Mouse (Mus musculus): Measurements from ENCODE around the gene Dbil5.
"Not testable (repeated sequence)": the region's sequence is repeated elsewhere in the genome, so short reads cannot be mapped to it uniquely, and the experiment has no call there.

Dbil5 gene

GRCm38 (mm10) chr11:76217390-76217800 is at the start of gene Dbil5, which contains the start of gene Gemin4:
TSS of gene Dbil5 (plus strand) at chr11:76217608.
TSS of gene Gemin4 (minus strand) at chr11:76217664.
- peak; percentile 99 for DNase-seq (ENCODE audit: low read depth, low spot score)

- DNase-seq (ENCODE audit: low read depth, low spot score) = no peak
These were observed 48.4 kb upstream of the Dbil5 start for GRCm38 (mm10) chr11:76168976-76169375.

- DNase-seq (ENCODE audit: low read depth, low spot score) = no peak
These were observed 47.2 kb upstream of the Dbil5 start for GRCm38 (mm10) chr11:76170207-76170606.

- DNase-seq (ENCODE audit: low read depth, low spot score) = peak; percentile 67
These were observed 38.5 kb upstream of the Dbil5 start for GRCm38 (mm10) chr11:76178726-76179494.

GRCm38 (mm10) chr11:76179495-76180145 is 37.8 kb upstream of the Dbil5 start, which contains the start of the genes Vps53 and Fam57a:
TSS of gene Vps53 (minus strand) at chr11:76179647.
TSS of gene Fam57a (plus strand) at chr11:76179671.
- DNase-seq (ENCODE audit: low read depth, low spot score) = peak; percentile 77

- no peak for DNase-seq (ENCODE audit: low read depth, low spot score)
These were observed 37.3 kb upstream of the Dbil5 start for GRCm38 (mm10) chr11:76180146-76180540.

GRCm38 (mm10) chr11:76183745-76184144 is 33.7 kb upstream of the Dbil5 start:
- DNase-seq (ENCODE audit: low read depth, low spot score) = no peak

GRCm38 (mm10) chr11:76186908-76187307 is 30.5 kb upstream of the Dbil5 start:
- no peak for DNase-seq (ENCODE audit: low read depth, low spot score)

- DNase-seq (ENCODE audit: low read depth, low spot score) = no peak
These were observed 21.0 kb upstream of the Dbil5 start for GRCm38 (mm10) chr11:76196275-76196976.

- no peak for DNase-seq (ENCODE audit: low read depth, low spot score)
These were observed 20.4 kb upstream of the Dbil5 start for GRCm38 (mm10) chr11:76196977-76197469.

GRCm38 (mm10) chr11:76201761-76202674 is 15.4 kb upstream of the Dbil5 start:
- peak; percentile 78 for DNase-seq (ENCODE audit: low read depth, low spot score)

- DNase-seq (ENCODE audit: low read depth, low spot score) = no peak
These were observed 10.6 kb upstream of the Dbil5 start for GRCm38 (mm10) chr11:76206793-76207192.

GRCm38 (mm10) chr11:76210228-76210985 is 7.0 kb upstream of the Dbil5 start:
- no peak for DNase-seq (ENCODE audit: low read depth, low spot score)

- not testable (repeated sequence) for DNase-seq (ENCODE audit: low read depth, low spot score)
These were observed 5.8 kb upstream of the Dbil5 start for GRCm38 (mm10) chr11:76211595-76211994.

GRCm38 (mm10) chr11:76213841-76214240 is 3.6 kb upstream of the Dbil5 start:
- DNase-seq (ENCODE audit: low read depth, low spot score) = no peak

- no peak for DNase-seq (ENCODE audit: low read depth, low spot score)
These were observed 2.4 kb upstream of the Dbil5 start for GRCm38 (mm10) chr11:76215011-76215410.

GRCm38 (mm10) chr11:76216049-76216540 is 1.3 kb upstream of the Dbil5 start:
- DNase-seq (ENCODE audit: low read depth, low spot score) = no peak

- peak; percentile 52 for DNase-seq (ENCODE audit: low read depth, low spot score)
These were observed 573 bp upstream of the Dbil5 start for GRCm38 (mm10) chr11:76216681-76217389.

GRCm38 (mm10) chr11:76224631-76225030 is 7.2 kb downstream of the Dbil5 start:
- no peak for DNase-seq (ENCODE audit: low read depth, low spot score)
